Mouse (Mus musculus) bone marrow, adult 2 months (tissue): Measurements from ENCODE around the gene Myo15b.

Experiments
- CTCF ChIP-seq: fragments of 200-500 bp; IDR thresholded peaks from 2 replicates; pipeline ENCODE4 v1.5.1; 2011; ENCODE audit warnings: low read length, control low read depth; ENCODE audit not compliant: control insufficient read depth, insufficient read depth
- POLR2A ChIP-seq: fragments of 200-500 bp; IDR thresholded peaks from 2 replicates; pipeline ENCODE4 v1.6.1; 2011; ENCODE audit warnings: low read depth, mild to moderate bottlenecking, control low read depth, low read length, borderline replicate concordance; ENCODE audit not compliant: control insufficient read depth

DNA sequence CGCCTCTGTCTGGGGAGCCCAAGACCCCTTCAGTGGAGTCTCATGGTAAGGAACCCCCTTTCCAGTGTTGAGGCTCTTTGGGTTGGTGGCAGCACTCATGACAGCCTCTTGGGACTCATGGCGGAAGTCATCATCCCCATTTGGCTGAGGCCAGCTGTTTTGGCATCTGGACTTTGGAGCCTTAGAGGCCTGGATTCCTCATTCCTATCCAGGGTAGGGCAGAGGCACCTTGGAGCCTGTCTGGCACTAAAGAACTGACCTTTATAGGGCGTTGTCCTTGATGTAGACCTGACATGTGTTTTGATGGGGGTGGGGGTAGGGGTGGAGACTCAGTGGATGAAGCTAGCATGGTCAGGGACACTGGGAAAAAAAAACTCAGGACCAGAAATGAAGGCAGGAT lies 26.2 kb downstream of the Myo15b start:
- TF ChIP-seq CTCF = no peak
- TF ChIP-seq POLR2A = no peak
